13 mouse cellular contexts compared by ENCODE assay signal in the genomic region with DNA sequence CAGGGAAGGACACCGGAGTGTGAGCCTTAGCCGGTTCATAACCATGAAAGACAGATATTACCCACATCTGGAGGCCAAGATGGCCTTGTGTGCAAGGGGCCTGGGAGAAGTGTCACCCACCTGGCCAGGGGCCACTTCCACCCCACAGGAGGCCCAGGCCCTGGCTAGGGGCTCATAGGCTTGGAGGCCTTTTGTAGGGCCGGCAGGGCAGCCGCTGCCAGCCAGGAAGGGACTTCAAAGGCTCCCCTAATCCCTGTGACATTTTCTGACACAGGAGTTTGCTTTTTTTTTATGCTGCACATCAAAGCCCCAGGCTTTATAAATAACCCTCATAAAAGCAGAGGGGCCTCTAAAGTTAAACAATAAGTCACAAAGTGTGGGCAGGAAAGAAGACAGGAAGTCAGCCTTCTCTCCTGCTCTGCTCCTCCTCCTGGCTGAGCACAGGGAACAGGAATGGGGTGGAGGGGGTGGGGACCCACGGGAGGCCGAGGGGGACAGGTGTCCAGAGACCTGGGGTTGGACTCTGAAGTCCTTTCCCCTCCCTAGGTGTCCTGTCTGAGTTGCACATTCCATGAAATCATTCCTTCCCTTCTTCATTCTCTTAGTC. TPM values are rescaled to one million over a fixed set of nuclear protein-coding genes. Genes with fewer than 3 reads are reported as not detected.
A peak's percentile ranks its signal among the peaks of the same experiment; 100 is the strongest.
DNase-seq lines count a peak whose midpoint lies in the region; ATAC-seq lines count a peak whose summit lies in the region.
"Had no signal": no experiment of that assay in that cellular context is flagged by ENCODE, and none has a peak within 500 bp of the region (broad histone marks: within the 10 kb centered on the region; RNA-seq: fewer than 3 reads in every experiment).

No protein-coding gene starts in this region.

- H3K4me1 ChIP-seq in hindbrain, embryonic 12.5 days, result peaks cover 20% of the 10 kb centered on the region
- H3K4me1 ChIP-seq in hindbrain, embryonic 11.5 days (replicated peaks; ENCODE audit: control insufficient read depth, insufficient read depth, low read length), result peaks cover 2% of the 10 kb centered on the region; the same call in 1 of the 2 replicates
- peaks cover 26% of the 10 kb centered on the region for H3K4me1 ChIP-seq in embryonic facial prominence, embryonic 12.5 days
- peaks cover 35% of the 10 kb centered on the region for H3K4me1 ChIP-seq in intestine, embryonic 15.5 days (replicated peaks)

- H3K9me3 ChIP-seq in hindbrain, embryonic 12.5 days (replicated peaks), result no peaks in the 10 kb centered on the region
- no peaks in the 10 kb centered on the region for H3K9me3 ChIP-seq in hindbrain, embryonic 11.5 days (ENCODE audit: control insufficient read depth, low read length)
- peaks cover 5% of the 10 kb centered on the region for H3K9me3 ChIP-seq in embryonic facial prominence, embryonic 12.5 days
- no peaks in the 10 kb centered on the region for H3K9me3 ChIP-seq in intestine, embryonic 15.5 days

- H3K4me2 ChIP-seq in hindbrain, embryonic 12.5 days (replicated peaks), result no peak overlapping the region
- H3K4me2 ChIP-seq in hindbrain, embryonic 11.5 days (replicated peaks; ENCODE audit: low read depth, low read length), result no peak overlapping the region
- no peak overlapping the region for H3K4me2 ChIP-seq in embryonic facial prominence, embryonic 12.5 days (replicated peaks)
- H3K4me2 ChIP-seq in intestine, embryonic 15.5 days (replicated peaks), result peak overlapping the region; percentile 37; the same call in 1 of the 2 replicates

- intact Hi-C loops in left cerebral cortex, postnatal 4 days (cut with DNase I), result no loop called here

- H3K36me3 ChIP-seq in hindbrain, embryonic 12.5 days, result no peaks in the 10 kb centered on the region
- H3K36me3 ChIP-seq in hindbrain, embryonic 11.5 days (ENCODE audit: control insufficient read depth, insufficient read depth, low read length), result no peaks in the 10 kb centered on the region
- H3K36me3 ChIP-seq in embryonic facial prominence, embryonic 12.5 days, result no peaks in the 10 kb centered on the region
- H3K36me3 ChIP-seq in intestine, embryonic 15.5 days, result no peaks in the 10 kb centered on the region

- WGBS in hindbrain, embryonic 12.5 days, result 19% methylated on average over 6 of the region's 6 CpGs
- 31% methylated on average over 6 of the region's 6 CpGs for WGBS in hindbrain, embryonic 11.5 days
- 29% methylated on average over 6 of the region's 6 CpGs for WGBS in embryonic facial prominence, embryonic 12.5 days
- 7% methylated on average over 6 of the region's 6 CpGs for WGBS in intestine, embryonic 15.5 days

- no peaks in the 10 kb centered on the region for H3K27me3 ChIP-seq in hindbrain, embryonic 12.5 days
- H3K27me3 ChIP-seq in hindbrain, embryonic 11.5 days (ENCODE audit: control insufficient read depth, insufficient read depth, low read length), result no peaks in the 10 kb centered on the region
- no peaks in the 10 kb centered on the region for H3K27me3 ChIP-seq in embryonic facial prominence, embryonic 12.5 days
- H3K27me3 ChIP-seq in intestine, embryonic 15.5 days (replicated peaks), result no peaks in the 10 kb centered on the region

- DNase-seq in hindbrain, embryonic 11.5 days (ENCODE audit: low spot score), result no peak
- peak; percentile 23 for DNase-seq in naive thymus-derived CD4-positive, alpha-beta T cell, adult 2 months (ENCODE audit: low read depth)
- no peak for DNase-seq in left cerebral cortex, postnatal 4 days
- DNase-seq in frontal cortex, postnatal 25 days (ENCODE audit: low spot score in 2 of 2), result no peak
- DNase-seq: cerebellum, adult 18-20 months; lung, adult 2 months; thymus, postnatal 36 days had no signal

- no peak for ATAC-seq in hindbrain, embryonic 12.5 days (ENCODE audit: low FRiP score)
- no peak for ATAC-seq in hindbrain, embryonic 11.5 days (ENCODE audit: low FRiP score)
- ATAC-seq in embryonic facial prominence, embryonic 12.5 days (ENCODE audit: insufficient number of reproducible peaks, insufficient read depth, low FRiP score, low TSS enrichment), result no peak
- ATAC-seq in intestine, embryonic 15.5 days, result peak; percentile 85
- ATAC-seq: inflammation-experienced regulatory T-cells, adult 6 months had no signal

- peak overlapping the region; percentile 24; the same call in 1 of the 2 replicates for H3K27ac ChIP-seq in hindbrain, embryonic 12.5 days
- H3K27ac ChIP-seq in hindbrain, embryonic 11.5 days (ENCODE audit: low read depth, low read length), result no peak overlapping the region
- H3K27ac ChIP-seq in embryonic facial prominence, embryonic 12.5 days, result 0 out of 2 replicates have a peak overlapping the region, but pooled peaks have one; percentile 46
- H3K27ac ChIP-seq in intestine, embryonic 15.5 days, result peak overlapping the region; percentile 79
- H3K27ac ChIP-seq: left cerebral cortex, adult 2 months had no signal

- no peak overlapping the region for H3K4me3 ChIP-seq in hindbrain, embryonic 12.5 days
- H3K4me3 ChIP-seq in hindbrain, embryonic 11.5 days (ENCODE audit: low read depth, low read length), result no peak overlapping the region
- no peak overlapping the region for H3K4me3 ChIP-seq in embryonic facial prominence, embryonic 12.5 days
- H3K4me3 ChIP-seq in intestine, embryonic 15.5 days (replicated peaks), result no peak overlapping the region
- H3K4me3 ChIP-seq: left cerebral cortex, adult 2 months; myocyte had no signal

- no peak overlapping the region for H3K9ac ChIP-seq in hindbrain, embryonic 12.5 days
- H3K9ac ChIP-seq in hindbrain, embryonic 11.5 days (ENCODE audit: low read depth, low read length), result no peak overlapping the region
- no peak overlapping the region for H3K9ac ChIP-seq in embryonic facial prominence, embryonic 12.5 days
- H3K9ac ChIP-seq in intestine, embryonic 15.5 days, result peak overlapping the region; percentile 11; the same call in 1 of the 2 replicates

RNA-seq across cellular contexts. Expression of a gene that starts 16.8 kb away (rescaled TPM):
- 9.4 and 9.9 TPM in 2 replicates for polyA plus RNA-seq in hindbrain, embryonic 12.5 days (2016; fragmentation: Nextera tagmentation; extraction: Ambion mirVana)
- 4.8 and 6.5 TPM in 2 replicates for polyA plus RNA-seq in hindbrain, embryonic 11.5 days (2014; fragmentation: Nextera tagmentation; extraction: Ambion mirVana)
- 2.9 and 3.4 TPM in 2 replicates for polyA plus RNA-seq in embryonic facial prominence, embryonic 12.5 days (2016; fragmentation: Nextera tagmentation; extraction: Ambion mirVana)
- polyA plus RNA-seq in intestine, embryonic 15.5 days (2015; fragmentation: Nextera tagmentation; extraction: Ambion mirVana), result 5.1 and 6.2 TPM in 2 replicates
- 10 to 100 TPM in 1 of 2 experiments, 1 to 10 TPM in 1; 8.7 to 10.4 TPM for total RNA-seq in left cerebral cortex, postnatal 4 days (2021)
- polyA plus RNA-seq: inflammation-experienced regulatory T-cells, adult 6 months had no signal
